Mouse (Mus musculus) gastrocnemius, postnatal 4 days (tissue): ENCODE results near the gene Ap2s1. TPM values are rescaled to one million over a fixed set of nuclear protein-coding genes. Genes with fewer than 3 reads are reported as not detected.

Experiments used
- DNase-seq, 2 experiments: peaks; one replicate each; pipeline ENCODE4 v3.0.0; 2021 to 2022; ENCODE audit warnings: low spot score in 2 of 2, mixed read lengths in 2 of 2
- total RNA-seq, 2 experiments: library from RNA; stranded (reverse); gene quantifications; 2 replicates each; pipeline ENCODE4 v1.2.3; 2021

Gene Ap2s1
- total RNA-seq, 2 experiments from 2014 or later, result 86.6 to 106 TPM

- DNase-seq, result no peak
Measured at GRCm38 (mm10) chr7:16793010-16793725, 55.0 kb downstream of the Ap2s1 start.

- no peak for DNase-seq
Measured at GRCm38 (mm10) chr7:16794886-16795285, 56.7 kb downstream of the Ap2s1 start.

Other genes with a start within 250 kb of the Ap2s1 start
- gene Arhgap35, start 123.4 kb upstream of the Ap2s1 start, total RNA-seq, result 10 to 100 TPM; 50.1 to 54.6 TPM
- gene Ceacam15, start 62.7 kb upstream of the Ap2s1 start, total RNA-seq, result not detected
- not detected for gene Ceacam9, start 16.5 kb upstream of the Ap2s1 start, total RNA-seq
- 10 to 100 TPM; 51.8 to 55.1 TPM for gene Slc1a5, start 42.9 kb downstream of the Ap2s1 start, total RNA-seq
- 10 to 100 TPM; 66.6 to 78.7 TPM for gene Strn4, start 77.5 kb downstream of the Ap2s1 start, total RNA-seq
- 10 to 100 TPM; 22.7 to 22.9 TPM for gene Fkrp, start 78.3 kb downstream of the Ap2s1 start, total RNA-seq
- 10 to 100 TPM; 16.8 to 17.4 TPM for gene Prkd2, start 104.5 kb downstream of the Ap2s1 start, total RNA-seq
- gene Dact3, start 136.9 kb downstream of the Ap2s1 start, total RNA-seq, result 10 to 100 TPM; 17.8 to 19.0 TPM
- 1 to 10 TPM; 2.6 TPM for gene Gng8, start 153.4 kb downstream of the Ap2s1 start, total RNA-seq
- gene Ptgir, start 168.1 kb downstream of the Ap2s1 start, total RNA-seq, result 1 to 10 TPM; 2.6 to 3.3 TPM
- gene Calm3, start 185.7 kb downstream of the Ap2s1 start, total RNA-seq, result 100 to 1,000 TPM; 189 to 234 TPM
- 10 to 100 TPM; 48.6 to 49.6 TPM for gene Pnmal2, start 206.3 kb downstream of the Ap2s1 start, total RNA-seq
- under 1 TPM in 1 of 2 experiments, not detected in 1; 0.16 TPM for gene Pnmal1, start 221.3 kb downstream of the Ap2s1 start, total RNA-seq
- under 1 TPM in 1 of 2 experiments, not detected in 1; 0.05 TPM for gene Gm42372, start 244.7 kb downstream of the Ap2s1 start, total RNA-seq